Mouse (Mus musculus) kidney, postnatal 0 days (tissue): Measurements from ENCODE around the gene 2810004N23Rik. TPM values are rescaled to one million over a fixed set of nuclear protein-coding genes. Genes with fewer than 3 reads are reported as not detected.

Experiments
- ATAC-seq: fragments of 200-750 bp; cut with Nextera tagmentation; replicated peaks from 2 replicates; pipeline ENCODE4 v1.8.0; 2017; ENCODE audit warnings: low read depth, moderate number of reproducible peaks, moderate TSS enrichment, moderate library complexity; ENCODE audit not compliant: low FRiP score
- DNase-seq: peaks from one replicate; pipeline ENCODE4 v3.0.0-alpha.2; 2016; ENCODE audit warnings: low spot score
- H3K27ac ChIP-seq: fragments of 300-500 bp; sonication (generic); 2 replicates; pipeline ENCODE4 v1.5.1; 2014; ENCODE audit warnings: mild to moderate bottlenecking
- H3K27me3 ChIP-seq: fragments of 300-500 bp; sonication (generic); 2 replicates; pipeline ENCODE4 v1.6.1; 2014; ENCODE audit warnings: low read length, mixed read lengths; ENCODE audit not compliant: insufficient read depth
- H3K36me3 ChIP-seq: fragments of 300-500 bp; sonication (generic); 2 replicates; pipeline ENCODE4 v1.6.1; 2014; ENCODE audit warnings: low read length, mixed read lengths; ENCODE audit not compliant: insufficient read depth
- H3K4me1 ChIP-seq: fragments of 300-500 bp; sonication (generic); replicated peaks from 2 replicates; pipeline ENCODE4 v1.6.1; 2014; ENCODE audit warnings: antibody characterized with exemption, low read length, mixed read lengths; ENCODE audit not compliant: insufficient read depth
- H3K4me2 ChIP-seq: fragments of 300-500 bp; sonication (generic); 2 replicates; pipeline ENCODE4 v1.6.1; 2014; ENCODE audit warnings: mild to moderate bottlenecking, low read length, moderate library complexity, mixed read lengths
- H3K4me3 ChIP-seq: fragments of 300-500 bp; sonication (generic); replicated peaks from 2 replicates; pipeline ENCODE4 v1.5.1; 2014; ENCODE audit warnings: low read depth, low read length
- H3K9ac ChIP-seq: fragments of 300-500 bp; sonication (generic); 2 replicates; pipeline ENCODE4 v1.6.1; 2014; ENCODE audit warnings: low read depth, low read length
- H3K9me3 ChIP-seq: fragments of 300-500 bp; sonication (generic); replicated peaks from 2 replicates; pipeline ENCODE4 v1.6.1; 2016; ENCODE audit warnings: low read length, inconsistent platforms, mixed read lengths
- CTCF ChIP-seq: IDR thresholded peaks from 2 replicates; pipeline ENCODE4 v1.5.1; 2016; ENCODE audit warnings: antibody characterized with exemption, low read depth, mild to moderate bottlenecking, moderate library complexity
- WGBS: fragments of 180-500 bp; shearing (Covaris S2); extraction: QIAGEN DNeasy Blood & Tissue Kit; methylation state at CpG from one replicate; pipeline ENCODE4 v1.1.7; 2014; 5-methylcytosine and 5-hydroxymethylcytosine counted together
- polyA plus RNA-seq: library from polyadenylated mRNA; unstranded; fragments of >200 nt; fragmentation: Nextera tagmentation; extraction: Ambion mirVana; gene quantifications from 2 replicates; pipeline ENCODE4 v1.2.1, GENCODE M21; 2015

Gene 2810004N23Rik
- polyA plus RNA-seq, 1 experiment from 2014 or later = 33.3 TPM

DNA sequence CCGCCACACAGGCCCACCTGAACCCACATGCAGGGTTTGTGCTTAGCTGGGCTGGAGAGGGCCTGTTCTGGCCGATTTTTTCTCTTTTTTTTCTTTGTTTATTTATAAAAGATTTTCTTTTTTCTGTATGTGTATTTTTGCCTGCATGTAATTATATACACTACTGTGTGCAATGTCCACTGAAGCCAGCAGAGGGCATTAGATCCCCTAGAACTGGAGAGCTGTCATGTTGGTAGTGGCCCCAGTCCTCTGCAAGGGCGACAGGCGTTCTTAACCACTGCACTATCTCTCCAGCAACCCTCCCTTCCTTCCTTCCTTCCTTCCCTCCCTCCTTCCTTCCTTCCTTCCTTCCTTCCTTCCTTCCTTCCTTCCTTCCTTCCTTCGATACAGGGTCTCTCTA lies 25.5 kb upstream of the 2810004N23Rik start:
- no peak overlapping the region for H3K9ac ChIP-seq
- no peak overlapping the region for H3K4me2 ChIP-seq
- WGBS = 94% methylated on average over 5 of the region's 5 CpGs
- ATAC-seq = no peak
- H3K4me1 ChIP-seq = no peaks in the 10 kb centered on the region
- DNase-seq = no peak
- no peaks in the 10 kb centered on the region for H3K9me3 ChIP-seq
- TF ChIP-seq CTCF = peak; percentile 27; the same call in 1 of the 2 replicates
- no peak overlapping the region for H3K4me3 ChIP-seq
- no peak overlapping the region for H3K27ac ChIP-seq
- H3K27me3 ChIP-seq = no peaks in the 10 kb centered on the region
- H3K36me3 ChIP-seq = peaks cover 60% of the 10 kb centered on the region

DNA sequence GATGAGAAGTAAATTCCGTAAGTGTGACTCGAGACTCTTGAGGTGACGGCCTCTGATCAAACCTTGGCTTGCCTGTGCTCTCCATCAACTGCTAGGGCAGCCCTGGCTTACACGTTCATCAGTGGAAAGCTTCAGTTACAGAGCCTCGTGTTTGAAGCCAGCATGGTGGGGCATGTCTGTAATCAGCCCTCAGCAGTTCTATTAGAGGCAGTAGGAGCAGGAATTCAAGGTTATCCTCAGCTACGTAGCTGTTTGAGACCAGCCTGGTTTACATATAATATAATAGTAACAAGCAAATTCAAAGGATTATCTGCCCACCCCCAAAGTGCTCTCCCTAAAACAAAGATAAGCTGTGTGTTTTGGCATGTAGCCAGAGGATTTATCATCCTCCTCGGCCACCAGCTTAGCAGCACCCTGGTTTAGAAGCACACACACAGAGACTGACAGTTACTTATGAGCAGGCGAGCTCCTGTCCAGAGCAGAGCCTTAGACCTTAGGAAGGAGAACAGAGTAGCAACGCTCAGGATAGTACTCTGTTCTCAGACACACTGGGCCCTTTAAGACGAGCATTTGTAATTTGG lies 16.1 kb upstream of the 2810004N23Rik start:
- TF ChIP-seq CTCF = no peak
- no peaks in the 10 kb centered on the region for H3K27me3 ChIP-seq
- no peak overlapping the region for H3K27ac ChIP-seq
- H3K36me3 ChIP-seq = peaks cover 83% of the 10 kb centered on the region
- no peak overlapping the region for H3K4me2 ChIP-seq
- H3K9ac ChIP-seq = no peak overlapping the region
- H3K9me3 ChIP-seq = no peaks in the 10 kb centered on the region
- no peak overlapping the region for H3K4me3 ChIP-seq
- 80% methylated on average over 10 of the region's 10 CpGs for WGBS
- ATAC-seq (no peak), DNase-seq (no peak)
- H3K4me1 ChIP-seq = no peaks in the 10 kb centered on the region

GRCm38 (mm10) chr8:124878141-124878540 lies 15.2 kb upstream of the 2810004N23Rik start:
- Histone ChIP-seq H3K36me3 (peaks cover 77% of the 10 kb centered on the region), H3K9ac (no peak overlapping the region), H3K27ac (no peak overlapping the region), H3K4me3 (no peak overlapping the region), H3K27me3 (no peaks in the 10 kb centered on the region), H3K4me1 (no peaks in the 10 kb centered on the region), H3K4me2 (no peak overlapping the region), H3K9me3 (no peaks in the 10 kb centered on the region)
- DNase-seq (no peak), ATAC-seq (no peak)
- TF ChIP-seq CTCF = no peak
- WGBS = 80% methylated on average over 5 of the region's 5 CpGs

GRCm38 (mm10) chr8:124872690-124873089 lies 9.8 kb upstream of the 2810004N23Rik start:
- H3K4me3 ChIP-seq = no peak overlapping the region
- no peaks in the 10 kb centered on the region for H3K27me3 ChIP-seq
- no peak overlapping the region for H3K27ac ChIP-seq
- no peak overlapping the region for H3K9ac ChIP-seq
- peaks cover 50% of the 10 kb centered on the region for H3K36me3 ChIP-seq
- no peaks in the 10 kb centered on the region for H3K9me3 ChIP-seq
- H3K4me1 ChIP-seq = no peaks in the 10 kb centered on the region
- DNase-seq (no peak), ATAC-seq (no peak)
- H3K4me2 ChIP-seq = no peak overlapping the region
- 87% methylated on average over 5 of the region's 5 CpGs for WGBS
- TF ChIP-seq CTCF = no peak

- Histone ChIP-seq H3K4me1 (no peaks in the 10 kb centered on the region), H3K27me3 (no peaks in the 10 kb centered on the region), H3K9me3 (no peaks in the 10 kb centered on the region), H3K4me2 (no peak overlapping the region), H3K9ac (no peak overlapping the region), H3K27ac (no peak overlapping the region), H3K4me3 (no peak overlapping the region), H3K36me3 (peaks cover 47% of the 10 kb centered on the region)
- ATAC-seq = no peak
- no peak for TF ChIP-seq CTCF
- DNase-seq = no peak
- WGBS = 93% methylated on average over 7 of the region's 7 CpGs
Observed at GRCm38 (mm10) chr8:124872081-124872480, 9.2 kb upstream of the 2810004N23Rik start.

- H3K4me1 ChIP-seq = no peaks in the 10 kb centered on the region
- WGBS = 96% methylated on average over 7 of the region's 7 CpGs
Observed at GRCm38 (mm10) chr8:124871474-124871873, 8.6 kb upstream of the 2810004N23Rik start.

GRCm38 (mm10) chr8:124869708-124870107 lies 6.8 kb upstream of the 2810004N23Rik start:
- no peak for ATAC-seq

More at GRCm38 (mm10) chr8:124871474-124871873, 8.6 kb upstream of the 2810004N23Rik start:
- peaks cover 41% of the 10 kb centered on the region for H3K36me3 ChIP-seq
- H3K27ac ChIP-seq = no peak overlapping the region
- no peaks in the 10 kb centered on the region for H3K9me3 ChIP-seq
- no peaks in the 10 kb centered on the region for H3K27me3 ChIP-seq
- no peak for DNase-seq
- no peak overlapping the region for H3K4me3 ChIP-seq
- TF ChIP-seq CTCF = no peak
- no peak for ATAC-seq
- H3K4me2 ChIP-seq = no peak overlapping the region
- no peak overlapping the region for H3K9ac ChIP-seq

More at GRCm38 (mm10) chr8:124869708-124870107, 6.8 kb upstream of the 2810004N23Rik start:
- H3K36me3 ChIP-seq = peaks cover 31% of the 10 kb centered on the region
- H3K27ac ChIP-seq = no peak overlapping the region
- DNase-seq = no peak
- no peaks in the 10 kb centered on the region for H3K27me3 ChIP-seq
- no peaks in the 10 kb centered on the region; the same call in 1 of the 2 replicates for H3K4me1 ChIP-seq
- H3K9me3 ChIP-seq = no peaks in the 10 kb centered on the region
- H3K4me2 ChIP-seq = no peak overlapping the region
- 45% methylated on average over 6 of the region's 6 CpGs for WGBS
- TF ChIP-seq CTCF = no peak
- H3K9ac ChIP-seq = no peak overlapping the region
- no peak overlapping the region for H3K4me3 ChIP-seq
